Mouse (Mus musculus): ENCODE data around the gene Tmem117.

Tmem117 gene

DNA sequence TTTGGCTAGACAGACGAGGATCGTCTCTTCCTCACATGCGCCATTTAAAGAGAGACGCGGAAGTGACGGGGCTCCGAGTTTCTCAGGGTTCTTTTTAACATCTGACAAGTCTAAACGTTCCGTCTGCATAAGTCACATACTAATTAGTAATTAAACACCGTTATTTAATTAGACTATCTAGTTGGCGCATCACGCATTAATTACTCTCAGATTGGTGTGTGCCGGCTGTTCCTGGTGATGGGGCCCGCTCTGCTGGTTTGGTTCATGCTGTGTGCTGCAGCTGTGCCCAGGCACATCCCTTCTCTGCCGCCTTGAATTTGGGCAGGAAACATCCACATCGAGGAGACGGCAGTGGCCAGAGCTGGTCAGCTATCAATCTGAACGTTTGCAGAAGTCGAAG lies 142.7 kb downstream of the Tmem117 start:
- DNase-seq, result peak in 1 of 2 experiments; percentile 11

- no peak for DNase-seq
Measured at GRCm38 (mm10) chr15:94776119-94777069, 147.4 kb downstream of the Tmem117 start.

- DNase-seq, result peak; percentile 29 to 49
Measured at GRCm38 (mm10) chr15:94781556-94781955, 152.5 kb downstream of the Tmem117 start.

DNA sequence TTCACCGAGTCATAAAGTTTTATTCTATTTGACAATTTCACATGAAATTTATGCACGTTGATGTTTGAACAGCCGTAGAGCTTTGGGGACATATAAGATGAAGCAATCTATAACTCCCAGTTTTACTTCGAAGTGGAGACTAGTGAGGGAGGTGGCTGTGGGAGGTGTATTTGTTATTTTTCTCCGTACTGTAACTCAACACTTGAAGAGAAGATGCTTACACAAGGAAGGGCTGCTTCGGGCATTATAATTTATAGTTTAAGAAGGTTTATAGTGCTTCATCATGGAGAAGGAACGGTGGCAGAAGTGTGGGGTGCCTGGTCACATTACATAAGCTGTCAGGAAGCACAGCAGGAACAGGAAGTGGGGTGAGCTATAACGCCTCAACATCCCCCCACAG lies 164.4 kb downstream of the Tmem117 start:
- no peak for DNase-seq

GRCm38 (mm10) chr15:94795484-94795883 lies 166.5 kb downstream of the Tmem117 start:
- DNase-seq, result no peak

GRCm38 (mm10) chr15:94798236-94798635 lies 169.2 kb downstream of the Tmem117 start:
- DNase-seq, result no peak

GRCm38 (mm10) chr15:94801462-94801861 lies 172.4 kb downstream of the Tmem117 start:
- no peak for DNase-seq

- no peak for DNase-seq
Measured at GRCm38 (mm10) chr15:94802820-94803219, 173.8 kb downstream of the Tmem117 start.

GRCm38 (mm10) chr15:94803624-94804342 lies 174.8 kb downstream of the Tmem117 start:
- DNase-seq, result no peak

- DNase-seq, result no peak
Measured at GRCm38 (mm10) chr15:94806005-94806404, 177.0 kb downstream of the Tmem117 start.

DNA sequence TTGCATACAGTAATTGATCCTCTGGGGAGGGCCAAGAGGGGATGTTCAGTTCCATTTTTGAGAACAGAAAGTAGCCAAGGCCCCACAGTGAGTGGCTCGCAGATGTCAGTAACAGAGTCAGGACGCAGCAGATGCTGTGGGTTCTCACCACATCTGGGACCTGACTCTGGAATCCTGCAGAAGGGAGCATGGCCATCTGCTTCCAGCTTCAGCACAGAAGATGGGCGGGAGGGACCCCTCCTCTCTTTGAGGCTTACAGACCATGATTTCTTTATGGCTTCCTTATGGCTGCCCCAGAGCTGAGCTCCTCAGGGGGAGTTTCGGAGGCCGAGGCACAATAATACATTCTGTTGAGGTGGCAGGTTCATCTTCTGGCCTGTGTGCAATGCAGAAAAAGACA lies 182.5 kb downstream of the Tmem117 start:
- DNase-seq, result no peak

DNA sequence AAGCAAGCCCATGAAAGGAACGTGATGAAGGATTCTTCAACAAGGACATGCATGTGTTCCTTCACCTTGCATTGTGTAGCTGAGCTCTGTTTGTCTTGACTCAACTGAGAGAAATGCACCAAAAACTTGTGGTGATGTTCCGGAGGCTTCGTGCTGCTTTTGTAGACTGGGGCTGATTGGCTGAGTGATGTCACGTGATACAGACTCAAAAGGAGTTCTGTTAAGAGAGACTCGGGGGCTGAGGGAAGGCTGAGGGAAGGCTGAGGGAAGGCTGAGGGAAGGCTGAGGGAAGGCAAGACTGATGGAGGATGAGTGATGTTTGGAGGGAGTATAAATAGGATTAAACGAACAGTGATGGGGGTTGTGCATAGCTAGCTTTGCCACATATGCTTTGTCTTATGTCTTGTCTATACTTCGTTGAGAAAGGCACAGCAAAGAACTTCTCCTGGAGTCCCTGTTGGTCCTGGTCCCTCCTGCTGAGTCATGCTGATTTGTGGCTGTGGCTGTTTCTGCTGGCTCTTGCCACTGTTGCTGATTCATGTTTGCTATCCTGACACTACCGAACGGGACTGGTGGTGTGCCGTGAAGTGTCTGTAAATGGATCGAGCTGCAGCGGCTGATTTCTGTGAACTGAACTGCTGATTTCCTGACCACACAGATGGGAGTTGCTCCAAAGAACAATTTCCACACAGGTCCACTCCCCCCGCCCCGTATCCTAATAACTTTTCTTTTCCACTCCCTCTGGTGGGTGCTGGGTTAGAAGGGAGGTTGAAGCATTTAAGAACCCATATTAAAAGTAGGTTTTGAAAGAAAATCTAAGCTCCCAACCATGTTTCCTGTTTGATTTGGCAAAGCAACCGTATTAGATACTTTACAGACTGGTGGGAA lies 185.4 kb downstream of the Tmem117 start:
- no peak for DNase-seq

DNA sequence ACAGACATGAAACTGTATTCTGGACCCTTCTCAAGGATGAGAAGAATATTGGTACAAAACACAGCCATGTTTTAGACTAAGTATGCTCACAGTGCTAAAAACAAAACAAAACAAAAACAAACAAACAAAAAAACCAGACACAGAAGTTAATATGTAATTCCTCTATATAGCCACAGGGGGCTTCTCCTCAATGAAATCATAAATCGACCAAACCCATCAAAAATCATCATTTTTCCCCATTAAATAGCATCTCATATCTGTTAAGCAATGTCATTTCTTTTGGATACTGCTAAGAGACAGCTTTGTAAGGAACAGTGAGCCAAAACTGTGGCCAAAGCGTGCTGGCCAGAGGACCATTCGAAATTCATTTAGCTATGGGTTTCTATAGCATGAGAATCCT lies 206.6 kb downstream of the Tmem117 start:
- no peak for DNase-seq

DNA sequence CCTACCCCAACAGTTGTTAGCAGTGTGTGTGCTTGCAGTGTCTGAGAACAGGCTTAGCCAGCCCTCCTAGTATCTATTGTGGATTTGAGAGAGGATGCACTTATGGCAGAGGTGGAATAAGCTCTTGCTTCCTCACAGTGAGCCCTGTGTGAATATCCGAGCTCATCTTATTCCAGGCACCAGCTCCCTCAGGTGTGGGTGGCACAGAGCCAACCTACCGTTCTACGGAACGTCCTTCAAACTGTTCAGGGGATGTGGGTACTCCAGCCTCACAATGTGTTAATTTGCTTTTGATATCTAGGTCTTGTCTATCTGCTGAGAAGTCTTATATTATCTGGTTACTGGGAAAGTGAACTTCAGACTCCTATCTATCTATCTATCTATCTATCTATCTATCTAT lies 209.6 kb downstream of the Tmem117 start:
- DNase-seq, result peak in 1 of 2 experiments; percentile 20

- peak in 1 of 2 experiments; percentile 35 for DNase-seq
Measured at GRCm38 (mm10) chr15:94847501-94847900, 218.5 kb downstream of the Tmem117 start.

- DNase-seq, result no peak
Measured at GRCm38 (mm10) chr15:94859641-94860040, 230.6 kb downstream of the Tmem117 start.

DNA sequence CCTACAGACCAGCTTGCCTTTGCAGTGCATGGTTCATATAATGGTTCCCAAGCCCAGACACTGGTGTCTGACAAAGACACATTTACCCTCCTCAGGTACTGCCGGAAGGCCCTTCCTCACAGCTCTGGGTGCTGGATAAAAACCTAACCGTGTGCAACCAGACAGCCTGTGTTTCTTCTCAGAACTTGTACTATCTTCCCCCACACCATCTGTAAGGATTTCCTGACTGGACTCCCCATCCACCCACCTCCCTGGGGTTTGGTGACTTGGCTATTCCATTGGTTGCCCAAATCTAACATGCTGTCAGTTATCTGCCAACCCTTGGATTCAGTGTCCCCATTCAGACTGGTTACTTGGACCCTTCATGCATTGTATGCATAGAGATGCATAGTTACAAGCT lies 232.1 kb downstream of the Tmem117 start:
- no peak for DNase-seq

DNA sequence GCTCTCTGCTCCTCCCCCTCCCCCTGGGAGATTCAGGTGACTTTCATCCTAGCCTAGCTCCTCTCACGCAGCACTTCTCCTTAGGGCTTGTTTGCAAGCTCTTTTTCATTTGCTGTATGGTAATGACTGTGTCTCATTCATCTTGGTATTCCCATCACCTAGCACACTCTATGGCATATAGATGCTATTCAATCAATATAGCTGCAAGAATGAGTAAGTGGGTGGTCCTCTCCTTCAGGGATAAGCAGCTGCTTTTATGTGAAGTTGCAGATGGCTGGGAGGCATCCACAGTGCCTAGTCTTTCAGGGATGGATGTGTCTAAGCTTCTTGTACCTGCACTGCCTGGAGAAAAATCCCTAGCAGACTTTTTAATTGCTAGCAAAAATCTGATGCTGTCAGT lies 235.1 kb downstream of the Tmem117 start:
- no peak for DNase-seq

GRCm38 (mm10) chr15:94868372-94868771 lies 239.3 kb downstream of the Tmem117 start:
- DNase-seq, result no peak

DNA sequence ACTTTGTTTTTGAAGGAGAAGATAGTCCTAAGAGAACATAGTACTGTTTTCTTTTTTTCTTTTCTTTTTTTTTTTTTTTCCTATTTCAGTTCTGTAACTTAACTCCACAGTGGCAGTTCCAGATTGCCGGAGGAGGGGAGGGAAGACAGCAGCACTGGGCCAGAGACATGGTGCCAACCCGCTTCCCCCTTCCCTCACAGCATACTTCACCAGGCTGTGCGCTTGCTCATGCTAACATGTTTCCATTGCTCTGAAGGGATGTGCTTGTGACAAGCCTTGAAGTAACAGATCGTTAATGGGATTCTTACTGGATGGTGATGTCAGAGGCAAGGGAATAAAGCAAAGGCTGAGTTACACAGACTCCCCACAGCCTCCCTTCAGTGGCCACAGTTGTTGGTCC lies 256.0 kb downstream of the Tmem117 start:
- no peak for DNase-seq

DNA sequence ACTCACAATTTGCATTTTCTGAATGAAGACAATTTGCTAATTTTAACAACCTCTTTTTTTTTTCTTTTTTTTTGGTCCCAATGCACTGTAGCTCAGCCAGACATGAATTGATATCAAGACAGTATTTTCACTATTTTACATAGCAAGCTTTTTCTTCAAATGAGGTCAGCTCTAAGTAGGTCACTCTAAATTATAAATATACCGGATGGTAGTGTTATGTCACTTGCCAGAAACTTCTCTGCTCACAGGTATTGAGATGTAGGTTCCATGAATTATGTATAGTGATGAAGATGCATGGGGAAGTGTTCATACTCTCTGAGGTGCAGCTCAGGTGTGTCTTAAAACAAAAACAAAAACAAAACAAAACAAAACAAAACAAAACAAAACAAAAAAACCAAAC lies 264.2 kb downstream of the Tmem117 start:
- peak in 1 of 2 experiments; percentile 20 for DNase-seq

GRCm38 (mm10) chr15:94894086-94894485 lies 265.1 kb downstream of the Tmem117 start:
- DNase-seq, result no peak

GRCm38 (mm10) chr15:94895681-94896080 lies 266.6 kb downstream of the Tmem117 start:
- DNase-seq, result peak; percentile 79 to 88

Measured in cerebellum, postnatal 36 days (tissue).